Mouse (Mus musculus) liver, embryonic 14.5 days (tissue): ENCODE data around the gene Osbpl6. TPM values are rescaled to one million over a fixed set of nuclear protein-coding genes. Genes with fewer than 3 reads are reported as not detected.
"Not testable (repeated sequence)": the region's sequence is repeated elsewhere in the genome, so short reads cannot be mapped to it uniquely, and the experiment has no call there.

Experiments used
- ATAC-seq: fragments of 200-750 bp; cut with Nextera tagmentation; 2 replicates; pipeline ENCODE4 v1.8.0; 2017; ENCODE audit warnings: moderate number of reproducible peaks, mild to moderate bottlenecking, moderate library complexity; ENCODE audit not compliant: insufficient read depth
- DNase-seq, 3 experiments: peaks; one replicate each; pipeline ENCODE4 v3.0.0-alpha.2; 2012 to 2013; ENCODE audit warnings: low read depth in 3 of 3, low spot score in 3 of 3
- H3K27ac ChIP-seq: fragments of 300-500 bp; sonication (generic); 2 replicates; pipeline ENCODE4 v1.5.1; 2014; ENCODE audit warnings: moderate library complexity, mild to moderate bottlenecking, control low read depth, inconsistent platforms
- H3K27me3 ChIP-seq: fragments of 300-500 bp; sonication (generic); 2 replicates; pipeline ENCODE4 v1.6.1; 2014; ENCODE audit warnings: mild to moderate bottlenecking, low read length, moderate library complexity; ENCODE audit not compliant: control insufficient read depth, insufficient read depth
- H3K36me3 ChIP-seq: fragments of 300-500 bp; sonication (generic); replicated peaks from 2 replicates; pipeline ENCODE4 v1.6.1; 2014; ENCODE audit warnings: low read depth; ENCODE audit not compliant: control insufficient read depth, insufficient read depth
- H3K4me1 ChIP-seq, 2 experiments: fragments of 200-500 bp in 1 of 2; fragments of 300-500 bp in 1 of 2; sonication (generic) in 1 of 2; replicated peaks; 2 replicates each; pipeline ENCODE4 v1.6.1; 2012 to 2014; ENCODE audit warnings: antibody characterized with exemption in 1 of 2, inconsistent platforms in 1 of 2, low read length in 1 of 2; ENCODE audit not compliant: control insufficient read depth in 2 of 2, insufficient read depth in 2 of 2
- H3K4me2 ChIP-seq: fragments of 300-500 bp; sonication (generic); 2 replicates; pipeline ENCODE4 v1.6.1; 2014; ENCODE audit warnings: low read depth, mild to moderate bottlenecking, control low read depth, moderate library complexity
- H3K4me3 ChIP-seq, 2 experiments: fragments of 200-500 bp in 1 of 2; fragments of 300-500 bp in 1 of 2; sonication (generic) in 1 of 2; 2 replicates each; pipeline ENCODE4 v1.5.1; 2012 to 2014; ENCODE audit warnings: low read depth in 2 of 2, low read length in 2 of 2, mild to moderate bottlenecking in 2 of 2, control low read depth in 1 of 2, inconsistent platforms in 1 of 2, moderate library complexity in 1 of 2; ENCODE audit not compliant: insufficient read depth in 1 of 2
- H3K9ac ChIP-seq: fragments of 300-500 bp; sonication (generic); replicated peaks from 2 replicates; pipeline ENCODE4 v1.6.1; 2014; ENCODE audit warnings: mild to moderate bottlenecking, control low read depth, moderate library complexity
- H3K9me3 ChIP-seq: fragments of 300-500 bp; sonication (generic); 2 replicates; pipeline ENCODE4 v1.6.1; 2016; ENCODE audit warnings: low read length, mixed read lengths; ENCODE audit not compliant: control insufficient read depth
- CTCF ChIP-seq: IDR thresholded peaks from 2 replicates; pipeline ENCODE4 v1.5.1; 2016; ENCODE audit warnings: antibody characterized with exemption, low read depth, control low read depth
- EP300 ChIP-seq: IDR thresholded peaks from 2 replicates; pipeline ENCODE4 v1.6.1; 2016; ENCODE audit warnings: antibody characterized with exemption, low read depth
- WGBS: fragments of 180-500 bp; shearing (Covaris S2); extraction: QIAGEN DNeasy Blood & Tissue Kit; methylation state at CpG from one replicate; pipeline ENCODE4 v1.1.7; 2014; ENCODE audit not compliant: insufficient replicate concordance; 5-methylcytosine and 5-hydroxymethylcytosine counted together
- polyA plus RNA-seq, 2 experiments: library from polyadenylated mRNA; depleted of rRNA in 1 of 2; stranded (reverse) in 1 of 2; unstranded in 1 of 2; fragments of >200 nt; fragmentation: Nextera tagmentation in 1 of 2; extraction: Ambion mirVana in 1 of 2; gene quantifications; 2 replicates each; pipeline versions ENCODE4 v1.2.1 to v1.2.3; 2012 to 2014

Osbpl6 gene
- polyA plus RNA-seq, 2 experiments: 0.17 to 0.20 TPM

- 19% methylated on average over 1 of the region's 1 CpGs for WGBS
- DNase-seq: no peak
- no peak overlapping the region for H3K27ac ChIP-seq
- no peak for ATAC-seq
- peak; percentile 34; the same call in 1 of the 2 replicates for TF ChIP-seq CTCF
- no peak for TF ChIP-seq EP300
- 0 out of 4 replicates have a peak, but pooled peaks cover 0 to 2% of the 10 kb centered on the region in 2 experiments for H3K4me1 ChIP-seq
- H3K4me2 ChIP-seq: no peak overlapping the region
- no peak overlapping the region for H3K9ac ChIP-seq
- H3K9me3 ChIP-seq: no peaks in the 10 kb centered on the region
- no peak overlapping the region for H3K4me3 ChIP-seq
- H3K36me3 ChIP-seq: no peaks in the 10 kb centered on the region
- H3K27me3 ChIP-seq: no peaks in the 10 kb centered on the region
These were observed 211.8 kb downstream of the Osbpl6 start for GRCm38 (mm10) chr2:76618078-76618477.

GRCm38 (mm10) chr2:76620188-76620587 lies 213.9 kb downstream of the Osbpl6 start:
- no peak overlapping the region for H3K9ac ChIP-seq
- no peak for DNase-seq
- no peak overlapping the region for H3K27ac ChIP-seq
- WGBS: 55% methylated on average over 5 of the region's 5 CpGs
- no peak overlapping the region for H3K4me2 ChIP-seq
- H3K4me3 ChIP-seq: no peak overlapping the region
- no peaks in the 10 kb centered on the region for H3K27me3 ChIP-seq
- 0 out of 4 replicates have a peak, but pooled peaks cover 0 to 2% of the 10 kb centered on the region in 2 experiments for H3K4me1 ChIP-seq
- ATAC-seq: no peak
- no peaks in the 10 kb centered on the region for H3K9me3 ChIP-seq
- no peak for TF ChIP-seq CTCF
- no peak for TF ChIP-seq EP300
- H3K36me3 ChIP-seq: no peaks in the 10 kb centered on the region

DNA sequence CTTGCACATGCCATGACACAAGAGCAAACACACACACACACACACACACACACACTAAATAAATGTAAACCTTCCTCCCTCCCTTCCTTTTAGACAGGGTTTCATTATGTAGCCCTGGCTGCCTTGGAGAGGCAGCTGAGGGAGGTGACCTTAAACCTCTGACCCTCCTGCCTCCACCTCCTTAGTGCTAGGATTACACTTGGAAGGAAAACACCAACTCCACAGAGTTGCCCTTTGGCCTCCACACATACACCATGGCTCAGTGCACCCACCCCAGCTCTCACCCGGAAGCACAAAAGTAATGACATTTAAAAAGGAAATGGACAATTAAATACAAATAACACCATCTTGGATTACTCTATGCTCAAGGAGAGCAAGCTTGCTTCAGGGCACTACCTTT lies 215.4 kb downstream of the Osbpl6 start:
- Histone ChIP-seq H3K4me3 (no peak overlapping the region), H3K9me3 (no peaks in the 10 kb centered on the region), H3K4me2 (no peak overlapping the region), H3K9ac (no peak overlapping the region), H3K4me1 (0 out of 4 replicates have a peak, but pooled peaks cover 0 to 2% of the 10 kb centered on the region in 2 experiments), H3K27me3 (no peaks in the 10 kb centered on the region), H3K27ac (no peak overlapping the region), H3K36me3 (no peaks in the 10 kb centered on the region)
- WGBS: 66% methylated on average over 1 of the region's 1 CpGs
- no peak for ATAC-seq
- no peak for TF ChIP-seq EP300
- no peak for TF ChIP-seq CTCF
- no peak for DNase-seq

GRCm38 (mm10) chr2:76622316-76622715 lies 216.0 kb downstream of the Osbpl6 start:
- 39% methylated on average over 2 of the region's 2 CpGs for WGBS
- not testable (repeated sequence) for H3K4me1 ChIP-seq, ATAC-seq, H3K27ac ChIP-seq, H3K36me3 ChIP-seq, H3K9me3 ChIP-seq, H3K9ac ChIP-seq, H3K4me2 ChIP-seq, H3K4me3 ChIP-seq, DNase-seq, H3K27me3 ChIP-seq

GRCm38 (mm10) chr2:76630293-76630692 lies 224.0 kb downstream of the Osbpl6 start:
- Histone ChIP-seq H3K4me2 (no peak overlapping the region), H3K27ac (no peak overlapping the region), H3K9ac (no peak overlapping the region), H3K4me3 (no peak overlapping the region), H3K36me3 (no peaks in the 10 kb centered on the region), H3K9me3 (no peaks in the 10 kb centered on the region), H3K27me3 (no peaks in the 10 kb centered on the region), H3K4me1 (no peaks in the 10 kb centered on the region)
- DNase-seq: no peak
- ATAC-seq: no peak
- no peak for TF ChIP-seq CTCF
- TF ChIP-seq EP300: no peak
- WGBS: 61% methylated on average over 12 of the region's 12 CpGs

GRCm38 (mm10) chr2:76631600-76631999 lies 225.3 kb downstream of the Osbpl6 start:
- TF ChIP-seq CTCF: no peak
- no peak for TF ChIP-seq EP300
- Histone ChIP-seq H3K27me3 (no peaks in the 10 kb centered on the region), H3K4me1 (no peaks in the 10 kb centered on the region), H3K9me3 (no peaks in the 10 kb centered on the region), H3K9ac (no peak overlapping the region), H3K4me3 (no peak overlapping the region), H3K36me3 (no peaks in the 10 kb centered on the region; the same call in 1 of the 2 replicates), H3K4me2 (no peak overlapping the region), H3K27ac (no peak overlapping the region)
- DNase-seq (no peak), ATAC-seq (no peak)
- 80% methylated on average over 4 of the region's 4 CpGs for WGBS
